Mouse (Mus musculus) lung, embryonic 15.5 days (tissue): Measurements from ENCODE around the gene Cdk17. TPM values are rescaled to one million over a fixed set of nuclear protein-coding genes. Genes with fewer than 3 reads are reported as not detected.
A peak's percentile ranks its signal among the peaks of the same experiment; 100 is the strongest.

Experiments
- ATAC-seq: fragments of 200-750 bp; cut with Nextera tagmentation; 2 replicates; pipeline ENCODE4 v1.8.0; 2017; ENCODE audit warnings: moderate number of reproducible peaks, borderline replicate concordance; ENCODE audit not compliant: low FRiP score, low TSS enrichment; ENCODE audit errors: extremely low read depth
- H3K27ac ChIP-seq: fragments of 300-500 bp; sonication (generic); 2 replicates; pipeline ENCODE4 v1.5.1; 2015; ENCODE audit warnings: moderate library complexity, mild to moderate bottlenecking, inconsistent platforms
- H3K27me3 ChIP-seq: fragments of 300-500 bp; sonication (generic); 2 replicates; pipeline ENCODE4 v1.6.1; 2015; ENCODE audit warnings: inconsistent platforms
- H3K36me3 ChIP-seq: fragments of 300-500 bp; sonication (generic); 2 replicates; pipeline ENCODE4 v1.6.1; 2015; ENCODE audit warnings: inconsistent platforms
- H3K4me1 ChIP-seq: fragments of 300-500 bp; sonication (generic); 2 replicates; pipeline ENCODE4 v1.6.1; 2015; ENCODE audit warnings: inconsistent platforms
- H3K4me2 ChIP-seq: fragments of 300-500 bp; sonication (generic); 2 replicates; pipeline ENCODE4 v1.6.1; 2015; ENCODE audit warnings: inconsistent platforms, mild to moderate bottlenecking, moderate library complexity
- H3K4me3 ChIP-seq: fragments of 300-500 bp; sonication (generic); 2 replicates; pipeline ENCODE4 v1.5.1; 2015; ENCODE audit warnings: mild to moderate bottlenecking, inconsistent platforms
- H3K9ac ChIP-seq: fragments of 300-500 bp; sonication (generic); 2 replicates; pipeline ENCODE4 v1.6.1; 2015; ENCODE audit warnings: inconsistent platforms
- H3K9me3 ChIP-seq: fragments of 300-500 bp; sonication (generic); 2 replicates; pipeline ENCODE4 v1.6.1; 2016; ENCODE audit warnings: inconsistent platforms
- WGBS: fragments of 180-500 bp; shearing (Covaris S2); methylation state at CpG from one replicate; pipeline ENCODE4 v1.1.7; 2015; 5-methylcytosine and 5-hydroxymethylcytosine counted together
- polyA plus RNA-seq: library from polyadenylated mRNA; unstranded; fragments of >200 nt; fragmentation: Nextera tagmentation; extraction: Ambion mirVana; gene quantifications from 2 replicates; pipeline ENCODE4 v1.2.1, GENCODE M21; 2015

The Cdk17 gene
- polyA plus RNA-seq, 1 experiment from 2014 or later: 18.2 TPM

DNA sequence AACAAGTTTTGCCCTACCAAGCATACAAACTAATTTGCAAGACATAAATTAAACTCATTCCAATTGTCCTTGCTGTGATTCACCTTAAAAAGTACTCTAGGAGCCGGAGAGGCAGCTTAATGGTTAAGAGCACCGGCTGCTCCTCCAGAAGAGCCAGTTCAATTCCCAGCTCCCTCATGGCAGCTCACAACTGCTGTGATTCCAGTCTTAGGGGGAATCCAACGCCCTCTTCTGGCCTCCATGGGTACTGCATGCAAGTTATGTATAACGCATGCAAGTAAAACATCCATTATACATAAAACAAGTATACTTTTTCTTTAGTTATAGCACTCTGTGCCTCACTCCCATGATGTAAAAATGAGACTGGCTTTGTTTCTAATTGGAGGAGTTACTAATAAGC, 122.6 kb downstream of the Cdk17 start:
- Histone ChIP-seq H3K9ac (no peak overlapping the region), H3K9me3 (no peaks in the 10 kb centered on the region), H3K4me3 (no peak overlapping the region), H3K4me1 (peaks cover 24% of the 10 kb centered on the region), H3K4me2 (no peak overlapping the region), H3K36me3 (peaks cover 38% of the 10 kb centered on the region), H3K27ac (peak overlapping the region; percentile 13; the same call in 1 of the 2 replicates), H3K27me3 (no peaks in the 10 kb centered on the region)
- 72% methylated on average over 4 of the region's 4 CpGs for WGBS
- no peak for ATAC-seq

DNA sequence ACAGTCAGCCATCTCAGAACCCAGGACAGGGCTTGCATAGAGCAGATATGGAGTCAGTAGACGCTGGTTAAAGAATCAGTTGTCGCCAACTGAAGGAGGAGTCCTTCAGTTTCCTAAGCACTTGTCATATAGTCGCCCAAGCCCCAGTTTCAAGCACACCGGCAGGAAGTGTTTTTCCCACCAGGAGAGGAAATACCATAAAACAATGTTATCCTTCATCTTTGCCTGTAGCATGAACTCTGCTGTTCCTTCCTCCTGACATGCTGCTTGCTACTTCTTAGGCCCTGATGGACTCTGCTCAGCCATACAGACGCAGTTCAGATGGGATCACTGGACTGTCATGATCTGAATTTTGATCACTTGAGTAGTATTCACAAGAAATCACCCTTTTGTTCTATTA, 124.8 kb downstream of the Cdk17 start:
- 43% methylated on average over 5 of the region's 5 CpGs for WGBS
- Histone ChIP-seq H3K4me2 (no peak overlapping the region), H3K27ac (0 out of 2 replicates have a peak overlapping the region, but pooled peaks have one; percentile 5), H3K9ac (no peak overlapping the region), H3K4me1 (peaks cover 41% of the 10 kb centered on the region), H3K27me3 (no peaks in the 10 kb centered on the region), H3K4me3 (no peak overlapping the region), H3K36me3 (peaks cover 27% of the 10 kb centered on the region), H3K9me3 (no peaks in the 10 kb centered on the region)
- no peak for ATAC-seq

DNA sequence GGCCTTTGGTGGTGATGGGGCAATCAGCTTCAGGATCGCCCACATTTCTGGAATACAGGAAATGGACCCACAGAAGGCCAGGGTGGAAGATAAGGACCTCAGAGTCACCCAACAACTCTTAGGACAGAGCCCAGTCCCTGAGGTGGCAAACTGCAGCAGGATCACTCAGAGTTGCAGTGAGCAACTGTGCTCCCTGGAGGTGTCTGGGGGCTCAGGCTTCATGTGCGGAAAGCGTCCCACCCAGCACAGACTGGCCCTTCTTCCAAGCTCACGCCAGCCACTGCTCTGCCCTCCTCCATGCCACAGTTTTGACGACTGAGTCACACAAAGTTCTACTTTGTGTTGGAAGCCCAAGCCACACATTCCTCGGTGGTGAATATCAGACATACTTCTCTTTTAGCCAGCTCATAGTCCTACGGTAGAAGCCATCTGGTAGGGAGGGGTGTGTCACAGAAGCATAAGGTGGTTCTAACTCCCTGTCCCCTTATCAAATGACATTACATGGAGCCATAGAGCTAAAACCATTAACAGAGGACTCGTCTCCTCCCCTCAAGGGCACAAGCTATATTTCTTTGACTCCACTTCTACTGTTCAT, 127.0 kb downstream of the Cdk17 start:
- no peak overlapping the region for H3K4me3 ChIP-seq
- no peaks in the 10 kb centered on the region for H3K27me3 ChIP-seq
- 79% methylated on average over 8 of the region's 8 CpGs for WGBS
- peaks cover 12% of the 10 kb centered on the region for H3K36me3 ChIP-seq
- no peak overlapping the region for H3K9ac ChIP-seq
- H3K9me3 ChIP-seq: no peaks in the 10 kb centered on the region
- H3K4me2 ChIP-seq: no peak overlapping the region
- ATAC-seq: no peak
- no peak overlapping the region for H3K27ac ChIP-seq
- peaks cover 40% of the 10 kb centered on the region for H3K4me1 ChIP-seq

DNA sequence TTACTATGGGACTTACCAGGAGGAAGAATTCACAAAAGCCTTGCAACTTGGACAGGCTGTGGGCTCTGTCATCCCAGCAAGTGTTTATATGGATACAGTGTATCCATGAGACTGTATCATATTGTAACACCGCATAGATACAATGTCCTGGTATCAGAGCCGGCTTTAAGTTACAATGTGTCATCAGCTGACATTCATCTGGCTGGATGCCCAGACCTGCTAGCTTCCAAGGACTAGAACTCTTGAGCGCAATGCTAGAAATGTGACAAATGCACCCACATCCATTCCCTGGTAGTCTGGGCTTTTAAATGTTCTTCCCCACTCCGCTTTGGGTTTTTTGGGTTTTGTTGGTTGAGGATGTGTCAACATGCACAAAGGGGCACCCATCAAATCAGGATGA, 127.7 kb downstream of the Cdk17 start:
- Histone ChIP-seq H3K4me2 (no peak overlapping the region), H3K4me3 (no peak overlapping the region), H3K9me3 (no peaks in the 10 kb centered on the region), H3K4me1 (peaks cover 40% of the 10 kb centered on the region), H3K27me3 (no peaks in the 10 kb centered on the region), H3K27ac (0 out of 2 replicates have a peak overlapping the region, but pooled peaks have one; percentile 24), H3K36me3 (peaks cover 12% of the 10 kb centered on the region), H3K9ac (no peak overlapping the region)
- 35% methylated on average over 4 of the region's 4 CpGs for WGBS
- no peak for ATAC-seq

DNA sequence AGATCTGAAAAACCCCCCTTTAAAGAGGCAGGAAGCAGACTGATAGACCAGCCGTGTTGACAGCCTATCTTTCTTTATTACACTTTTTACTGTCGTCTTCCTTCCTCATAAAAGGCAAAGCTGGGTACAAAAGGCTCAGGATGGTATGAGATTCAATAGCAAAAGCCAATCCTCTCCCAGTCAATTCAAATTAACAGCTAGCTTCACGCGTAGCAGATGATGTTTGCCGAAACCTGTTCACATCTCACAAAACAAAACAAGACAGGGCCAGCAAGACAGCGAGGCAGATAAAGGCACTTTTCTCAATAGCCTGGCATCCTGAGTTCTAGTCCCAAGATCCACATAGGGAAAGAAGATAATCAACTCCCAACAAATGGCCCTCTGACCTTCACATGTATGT, 128.7 kb downstream of the Cdk17 start:
- H3K27me3 ChIP-seq: no peaks in the 10 kb centered on the region
- no peak overlapping the region for H3K27ac ChIP-seq
- 70% methylated on average over 6 of the region's 6 CpGs for WGBS
- H3K4me2 ChIP-seq: no peak overlapping the region
- no peaks in the 10 kb centered on the region for H3K9me3 ChIP-seq
- no peak overlapping the region for H3K4me3 ChIP-seq
- H3K36me3 ChIP-seq: peaks cover 4% of the 10 kb centered on the region
- H3K4me1 ChIP-seq: peaks cover 40% of the 10 kb centered on the region
- no peak for ATAC-seq
- no peak overlapping the region for H3K9ac ChIP-seq

DNA sequence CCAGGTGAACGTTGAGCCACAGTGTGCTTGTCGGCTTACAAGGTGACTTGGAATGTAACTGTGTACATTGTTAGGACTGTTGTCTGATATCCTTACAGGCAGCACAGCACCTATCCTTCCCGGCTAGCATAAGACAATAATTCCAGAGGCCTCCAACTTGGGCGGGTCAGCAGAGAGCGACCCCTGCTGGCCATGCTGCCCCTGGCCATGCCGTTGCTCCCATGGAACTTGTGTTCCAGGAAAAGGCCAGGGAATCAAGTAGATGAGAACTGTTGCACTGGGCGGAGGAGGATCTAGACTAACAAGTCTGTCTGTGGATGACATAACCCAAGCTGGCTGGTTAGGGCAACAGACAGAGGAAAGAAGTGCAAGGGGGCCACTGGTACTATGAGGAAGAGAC, 130.7 kb downstream of the Cdk17 start:
- ATAC-seq: peak; percentile 13; the same call in 1 of the 2 replicates
- H3K9ac ChIP-seq: no peak overlapping the region
- H3K27ac ChIP-seq: no peak overlapping the region
- peaks cover 43% of the 10 kb centered on the region for H3K4me1 ChIP-seq
- H3K4me2 ChIP-seq: no peak overlapping the region
- no peaks in the 10 kb centered on the region for H3K27me3 ChIP-seq
- H3K4me3 ChIP-seq: no peak overlapping the region
- no peaks in the 10 kb centered on the region for H3K9me3 ChIP-seq
- WGBS: 35% methylated on average over 7 of the region's 7 CpGs
- no peaks in the 10 kb centered on the region; the same call in 1 of the 2 replicates for H3K36me3 ChIP-seq

DNA sequence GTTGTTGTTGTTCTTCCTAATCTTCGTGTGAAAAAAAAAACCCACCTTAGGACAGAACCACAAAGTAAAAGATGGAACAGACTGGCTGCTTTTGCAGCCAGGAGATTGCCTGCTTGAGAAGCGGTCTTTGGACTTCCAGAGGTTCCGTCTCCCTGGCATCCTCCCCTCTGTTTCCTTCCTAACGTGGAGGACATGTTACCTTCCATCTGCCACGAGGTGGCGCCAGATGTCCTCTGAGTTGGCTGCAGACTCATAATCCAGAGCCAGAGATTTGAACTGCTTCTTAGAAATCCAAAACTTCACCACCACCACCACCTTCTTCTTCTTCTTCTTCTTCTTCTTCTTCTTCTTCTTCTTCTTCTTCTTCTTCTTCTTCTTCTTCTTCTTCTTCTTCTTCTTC, 131.2 kb downstream of the Cdk17 start:
- Histone ChIP-seq H3K36me3 (no peaks in the 10 kb centered on the region; the same call in 1 of the 2 replicates), H3K9me3 (no peaks in the 10 kb centered on the region), H3K4me2 (no peak overlapping the region), H3K4me3 (no peak overlapping the region), H3K27me3 (no peaks in the 10 kb centered on the region), H3K9ac (no peak overlapping the region), H3K4me1 (peaks cover 48% of the 10 kb centered on the region), H3K27ac (no peak overlapping the region)
- 4% methylated on average over 6 of the region's 6 CpGs for WGBS
- ATAC-seq: no peak

DNA sequence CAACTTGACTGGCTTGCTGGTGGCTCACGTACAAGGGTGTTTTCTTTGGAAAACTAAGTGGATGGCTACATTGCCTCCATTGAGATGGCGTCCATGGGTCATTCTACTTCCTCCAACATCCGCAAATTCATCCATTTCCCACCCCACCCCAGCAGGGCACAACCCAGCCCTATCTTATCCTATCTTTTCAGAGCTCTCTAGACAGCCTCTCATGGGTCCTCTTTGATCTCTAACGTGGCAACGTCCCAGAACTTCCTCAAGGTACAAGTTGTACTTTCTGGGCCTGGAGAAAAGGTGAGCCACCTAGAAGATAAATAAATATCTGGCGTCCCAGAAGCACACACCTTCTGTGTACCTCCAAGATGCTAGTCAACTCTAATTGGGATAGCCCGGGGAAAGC, 132.9 kb downstream of the Cdk17 start:
- Histone ChIP-seq H3K36me3 (no peaks in the 10 kb centered on the region), H3K27me3 (no peaks in the 10 kb centered on the region), H3K9ac (no peak overlapping the region), H3K4me1 (peaks cover 48% of the 10 kb centered on the region), H3K4me2 (no peak overlapping the region), H3K27ac (no peak overlapping the region), H3K4me3 (no peak overlapping the region), H3K9me3 (no peaks in the 10 kb centered on the region)
- WGBS: 57% methylated on average over 7 of the region's 7 CpGs
- no peak for ATAC-seq

DNA sequence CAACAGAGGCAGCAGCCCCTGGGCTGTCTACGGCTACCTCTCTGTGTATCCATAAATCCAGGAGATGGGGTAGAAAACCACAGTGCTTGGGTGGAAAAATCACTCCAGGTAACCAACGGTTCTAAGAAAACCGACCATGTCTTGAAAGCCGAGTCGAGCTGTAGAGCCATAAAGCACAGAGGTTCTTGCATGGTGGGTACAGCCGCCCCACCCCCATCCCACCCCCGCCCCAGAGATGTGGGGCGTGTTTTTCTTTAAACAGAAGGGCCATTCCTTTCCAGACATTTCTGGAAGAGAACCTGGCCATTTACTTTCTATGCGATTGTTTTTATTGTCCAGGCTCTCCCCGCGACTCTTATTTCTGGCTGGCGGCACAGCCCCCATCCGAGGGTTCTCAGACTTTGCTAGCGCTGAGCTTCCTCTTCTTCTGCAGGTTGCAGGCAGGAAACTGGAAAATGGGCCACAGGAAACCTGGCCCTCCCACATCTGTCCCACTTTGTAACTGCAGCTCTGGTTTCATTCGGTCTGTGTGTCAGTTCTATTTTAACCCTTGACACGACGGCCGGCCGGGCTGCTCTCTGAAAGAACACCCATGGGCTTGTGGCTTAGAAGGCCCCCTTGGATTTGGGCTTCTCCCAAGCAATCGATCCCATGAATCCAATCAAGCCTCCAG, 134.0 kb downstream of the Cdk17 start:
- 52% methylated on average over 20 of the region's 20 CpGs for WGBS
- no peak overlapping the region for H3K4me3 ChIP-seq

DNA sequence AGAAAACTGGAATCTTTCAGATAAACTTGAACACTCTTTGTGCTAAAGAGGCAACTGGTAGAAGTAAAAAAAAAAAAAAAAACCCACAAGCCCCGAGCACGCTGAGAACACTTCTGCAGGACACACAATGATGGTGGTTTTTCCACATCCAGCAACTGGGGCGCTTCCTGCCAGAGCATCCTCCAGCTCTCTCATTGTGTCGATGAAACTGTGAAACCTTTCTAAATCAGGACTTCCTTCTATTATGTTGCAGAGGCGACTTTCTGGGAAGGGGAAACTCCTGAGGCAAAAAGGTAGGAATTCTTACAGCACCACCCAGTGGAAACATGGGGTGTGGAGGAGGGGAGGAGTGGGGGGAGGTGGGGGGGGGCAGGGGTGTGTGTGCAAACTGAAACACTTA, 137.1 kb downstream of the Cdk17 start:
- Histone ChIP-seq H3K4me2 (no peak overlapping the region), H3K4me3 (no peak overlapping the region), H3K27me3 (no peaks in the 10 kb centered on the region), H3K36me3 (no peaks in the 10 kb centered on the region), H3K27ac (peak overlapping the region; percentile 74), H3K9me3 (no peaks in the 10 kb centered on the region), H3K9ac (no peak overlapping the region), H3K4me1 (peaks cover 39% of the 10 kb centered on the region)
- WGBS: 38% methylated on average over 5 of the region's 5 CpGs
- peak; percentile 37; the same call in 1 of the 2 replicates for ATAC-seq

More for the DNA sequence above, 134.0 kb downstream of the Cdk17 start:
- H3K9me3 ChIP-seq: no peaks in the 10 kb centered on the region
- H3K27ac ChIP-seq: peak overlapping the region; percentile 63
- H3K9ac ChIP-seq: no peak overlapping the region
- peaks cover 45% of the 10 kb centered on the region for H3K4me1 ChIP-seq
- no peaks in the 10 kb centered on the region for H3K27me3 ChIP-seq
- ATAC-seq: no peak
- H3K36me3 ChIP-seq: no peaks in the 10 kb centered on the region
- peak overlapping the region; percentile 30 for H3K4me2 ChIP-seq

DNA sequence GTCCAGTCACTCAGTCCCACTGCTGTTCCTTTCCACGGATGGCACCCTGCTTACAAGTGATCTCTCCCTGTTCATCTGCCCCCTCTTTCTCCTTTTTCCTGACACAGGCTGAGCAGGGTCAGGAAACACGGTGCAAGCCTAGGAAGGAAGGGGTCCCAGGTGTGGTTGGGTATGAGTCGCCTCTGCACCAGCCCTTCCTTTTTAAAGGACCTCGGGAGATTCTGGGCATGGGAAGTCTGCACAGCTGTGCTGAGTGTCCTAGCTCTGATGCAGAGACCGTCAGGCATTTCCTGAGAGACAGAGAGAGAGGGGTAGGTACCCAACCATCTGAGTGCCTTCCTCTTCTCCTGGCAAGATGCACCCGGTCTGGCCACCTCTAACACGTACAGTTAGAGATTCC, 137.5 kb downstream of the Cdk17 start:
- H3K36me3 ChIP-seq: no peaks in the 10 kb centered on the region
- H3K9me3 ChIP-seq: no peaks in the 10 kb centered on the region
- no peak overlapping the region for H3K4me3 ChIP-seq
- peaks cover 39% of the 10 kb centered on the region for H3K4me1 ChIP-seq
- peak overlapping the region; percentile 74 for H3K27ac ChIP-seq
- no peak overlapping the region for H3K9ac ChIP-seq
- no peaks in the 10 kb centered on the region for H3K27me3 ChIP-seq
- H3K4me2 ChIP-seq: peak overlapping the region; percentile 17; the same call in 1 of the 2 replicates
- 36% methylated on average over 7 of the region's 7 CpGs for WGBS
- ATAC-seq: peak; percentile 43

DNA sequence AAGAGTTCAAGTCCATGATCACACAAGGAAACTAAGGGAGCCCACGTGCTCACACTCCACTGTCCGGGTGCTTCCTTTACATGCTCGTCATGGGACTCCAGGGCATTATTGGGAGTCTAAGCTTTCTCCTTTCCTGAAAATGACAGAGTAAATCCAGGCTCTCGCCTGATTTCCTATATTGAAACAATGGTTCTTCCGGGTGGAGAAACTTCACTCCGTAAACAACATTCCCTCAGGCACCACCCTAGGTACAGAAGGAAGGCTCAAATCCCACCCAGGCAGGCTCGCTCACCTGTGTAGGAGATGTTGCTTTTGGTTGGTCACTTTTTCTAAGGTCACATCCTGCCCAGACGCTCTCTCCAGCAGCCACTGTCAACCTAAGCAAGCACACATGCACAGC, 141.2 kb downstream of the Cdk17 start:
- Histone ChIP-seq H3K36me3 (no peaks in the 10 kb centered on the region), H3K9ac (no peak overlapping the region), H3K27ac (no peak overlapping the region), H3K27me3 (no peaks in the 10 kb centered on the region), H3K4me2 (no peak overlapping the region), H3K4me1 (peaks cover 29% of the 10 kb centered on the region), H3K4me3 (no peak overlapping the region), H3K9me3 (no peaks in the 10 kb centered on the region)
- no peak for ATAC-seq
- 63% methylated on average over 8 of the region's 8 CpGs for WGBS
